Mouse (Mus musculus) embryonic fibroblast, embryonic 13.5 days (primary cell): Measurements from ENCODE around the gene Rtp1.

Experiments
- CTCF ChIP-seq: IDR thresholded peaks from 2 replicates; pipeline ENCODE4 v1.5.1; 2011; ENCODE audit warnings: mild to moderate bottlenecking, control low read depth, low read length, moderate library complexity, borderline replicate concordance; ENCODE audit not compliant: insufficient read depth
- POLR2A ChIP-seq: IDR thresholded peaks from 2 replicates; pipeline ENCODE4 v1.6.1; 2011; ENCODE audit warnings: low read depth, mild to moderate bottlenecking, control low read depth, low read length, moderate library complexity

DNA sequence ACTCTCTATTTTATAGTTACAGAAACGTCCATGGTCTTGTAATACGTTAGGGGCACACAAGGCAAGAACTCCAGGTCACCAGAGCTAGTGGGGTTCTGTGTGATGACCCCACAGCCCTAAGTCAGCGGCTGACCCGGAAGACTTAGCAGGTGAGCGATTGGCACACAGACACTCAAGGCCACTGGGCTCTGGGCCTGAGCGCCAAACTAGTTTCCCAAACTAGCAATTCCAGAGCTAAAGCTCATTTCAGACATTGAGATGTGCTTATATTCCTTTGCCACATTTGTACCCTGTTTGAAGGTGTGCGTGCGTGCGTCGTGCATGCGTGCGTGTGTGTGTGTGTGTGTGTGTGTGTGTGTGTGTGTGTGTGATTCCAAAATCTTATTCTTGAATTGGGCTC lies 53.9 kb downstream of the Rtp1 start:
- TF ChIP-seq CTCF = no peak
- no peak for TF ChIP-seq POLR2A
